Mouse (Mus musculus) midbrain, embryonic 13.5 days (tissue): ENCODE data around the gene Nobox. TPM values are rescaled to one million over a fixed set of nuclear protein-coding genes. Genes with fewer than 3 reads are reported as not detected.

Experiments
- ATAC-seq: fragments of 200-750 bp; cut with Nextera tagmentation; 2 replicates; pipeline ENCODE4 v1.8.0; 2017; ENCODE audit warnings: mild to moderate bottlenecking, moderate TSS enrichment, moderate library complexity
- H3K27ac ChIP-seq: fragments of 300-500 bp; sonication (generic); 2 replicates; pipeline ENCODE4 v1.5.1; 2015; ENCODE audit warnings: inconsistent platforms, mild to moderate bottlenecking, moderate library complexity
- H3K27me3 ChIP-seq: fragments of 300-500 bp; sonication (generic); 2 replicates; pipeline ENCODE4 v1.6.1; 2015; ENCODE audit warnings: mild to moderate bottlenecking, inconsistent platforms
- H3K36me3 ChIP-seq: fragments of 300-500 bp; sonication (generic); 2 replicates; pipeline ENCODE4 v1.6.1; 2015; ENCODE audit warnings: mild to moderate bottlenecking, inconsistent platforms
- H3K4me1 ChIP-seq: fragments of 300-500 bp; sonication (generic); replicated peaks from 2 replicates; pipeline ENCODE4 v1.6.1; 2015; ENCODE audit warnings: inconsistent platforms
- H3K4me2 ChIP-seq: fragments of 300-500 bp; sonication (generic); replicated peaks from 2 replicates; pipeline ENCODE4 v1.6.1; 2015; ENCODE audit warnings: moderate library complexity, mild to moderate bottlenecking, inconsistent platforms
- H3K4me3 ChIP-seq: fragments of 300-500 bp; sonication (generic); replicated peaks from 2 replicates; pipeline ENCODE4 v1.5.1; 2015; ENCODE audit warnings: mild to moderate bottlenecking, inconsistent platforms
- H3K9ac ChIP-seq: fragments of 300-500 bp; sonication (generic); replicated peaks from 2 replicates; pipeline ENCODE4 v1.6.1; 2015; ENCODE audit warnings: mild to moderate bottlenecking, inconsistent platforms
- H3K9me3 ChIP-seq: fragments of 300-500 bp; sonication (generic); 2 replicates; pipeline ENCODE4 v1.6.1; 2016; ENCODE audit warnings: mild to moderate bottlenecking, inconsistent platforms
- WGBS: fragments of 180-500 bp; shearing (Covaris S2); methylation state at CpG from one replicate; pipeline ENCODE4 v1.1.7; 2015; 5-methylcytosine and 5-hydroxymethylcytosine counted together
- polyA plus RNA-seq: library from polyadenylated mRNA; unstranded; fragments of >200 nt; fragmentation: Nextera tagmentation; extraction: Ambion mirVana; gene quantifications from 2 replicates; pipeline ENCODE4 v1.2.1, GENCODE M21; 2015

Gene Nobox
- not detected in 2 replicates for polyA plus RNA-seq

- H3K4me1 ChIP-seq, result peaks cover 11% of the 10 kb centered on the region
- no peaks in the 10 kb centered on the region for H3K27me3 ChIP-seq
- H3K27ac ChIP-seq, result no peak within 1 kb of the TSS
- no peaks in the 10 kb centered on the region for H3K9me3 ChIP-seq
- H3K36me3 ChIP-seq, result no peaks in the 10 kb centered on the region
- no peak within 1 kb of the TSS for H3K4me3 ChIP-seq
- no peak for ATAC-seq
- no peak within 1 kb of the TSS for H3K9ac ChIP-seq
- WGBS, result 66% methylated on average over 16 of the region's 16 CpGs
- H3K4me2 ChIP-seq, result no peak within 1 kb of the TSS
Observed at GRCm38 (mm10) chr6:43309454-43309853, at the start of gene Nobox. Gene Nobox, minus strand, starts transcription at chr6:43309554.

GRCm38 (mm10) chr6:43354562-43355241, 45.3 kb upstream of the Nobox start:
- Histone ChIP-seq H3K27ac (no peak overlapping the region), H3K4me2 (no peak overlapping the region), H3K36me3 (no peaks in the 10 kb centered on the region), H3K9ac (no peak overlapping the region), H3K9me3 (no peaks in the 10 kb centered on the region), H3K4me3 (no peak overlapping the region), H3K27me3 (no peaks in the 10 kb centered on the region), H3K4me1 (no peaks in the 10 kb centered on the region)
- ATAC-seq, result peak; percentile 60; the same call in 1 of the 2 replicates
- 72% methylated on average over 9 of the region's 9 CpGs for WGBS

GRCm38 (mm10) chr6:43353446-43353845, 44.1 kb upstream of the Nobox start:
- Histone ChIP-seq H3K36me3 (no peaks in the 10 kb centered on the region), H3K4me1 (no peaks in the 10 kb centered on the region), H3K27ac (no peak overlapping the region), H3K4me3 (no peak overlapping the region), H3K27me3 (no peaks in the 10 kb centered on the region), H3K4me2 (no peak overlapping the region), H3K9ac (no peak overlapping the region), H3K9me3 (no peaks in the 10 kb centered on the region)
- 94% methylated on average over 4 of the region's 4 CpGs for WGBS
- ATAC-seq, result no peak

GRCm38 (mm10) chr6:43349083-43349482, 39.7 kb upstream of the Nobox start:
- no peaks in the 10 kb centered on the region for H3K4me1 ChIP-seq
- no peak overlapping the region for H3K4me2 ChIP-seq
- H3K36me3 ChIP-seq, result no peaks in the 10 kb centered on the region
- no peaks in the 10 kb centered on the region for H3K27me3 ChIP-seq
- no peak overlapping the region for H3K9ac ChIP-seq
- ATAC-seq, result no peak
- 76% methylated on average over 4 of the region's 4 CpGs for WGBS
- H3K27ac ChIP-seq, result no peak overlapping the region
- H3K9me3 ChIP-seq, result no peaks in the 10 kb centered on the region
- H3K4me3 ChIP-seq, result no peak overlapping the region

- no peaks in the 10 kb centered on the region for H3K36me3 ChIP-seq
- H3K9ac ChIP-seq, result no peak overlapping the region
- WGBS, result 98% methylated on average over 1 of the region's 1 CpGs
- H3K9me3 ChIP-seq, result no peaks in the 10 kb centered on the region
- H3K4me3 ChIP-seq, result no peak overlapping the region
- no peak for ATAC-seq
- H3K27ac ChIP-seq, result no peak overlapping the region
- no peaks in the 10 kb centered on the region for H3K27me3 ChIP-seq
- H3K4me2 ChIP-seq, result no peak overlapping the region
- no peaks in the 10 kb centered on the region for H3K4me1 ChIP-seq
Observed at GRCm38 (mm10) chr6:43347637-43348036, 38.3 kb upstream of the Nobox start.

- H3K27me3 ChIP-seq, result no peaks in the 10 kb centered on the region
- no peak overlapping the region for H3K9ac ChIP-seq
- no peak overlapping the region for H3K27ac ChIP-seq
- no peaks in the 10 kb centered on the region for H3K36me3 ChIP-seq
- 0 out of 2 replicates have a peak, but pooled peaks cover 2% of the 10 kb centered on the region for H3K4me1 ChIP-seq
- H3K4me2 ChIP-seq, result no peak overlapping the region
- H3K4me3 ChIP-seq, result no peak overlapping the region
- 89% methylated on average over 1 of the region's 1 CpGs for WGBS
- H3K9me3 ChIP-seq, result no peaks in the 10 kb centered on the region
- no peak for ATAC-seq
Observed at GRCm38 (mm10) chr6:43343006-43343405, 33.7 kb upstream of the Nobox start.

- Histone ChIP-seq H3K9me3 (no peaks in the 10 kb centered on the region), H3K4me3 (no peak overlapping the region), H3K4me2 (no peak overlapping the region), H3K36me3 (no peaks in the 10 kb centered on the region), H3K27ac (no peak overlapping the region), H3K9ac (no peak overlapping the region), H3K27me3 (no peaks in the 10 kb centered on the region), H3K4me1 (peaks cover 6% of the 10 kb centered on the region; the same call in 1 of the 2 replicates)
- no peak for ATAC-seq
- 76% methylated on average over 2 of the region's 2 CpGs for WGBS
Observed at GRCm38 (mm10) chr6:43342386-43342785, 33.0 kb upstream of the Nobox start.

GRCm38 (mm10) chr6:43338804-43339203, 29.4 kb upstream of the Nobox start:
- H3K4me1 ChIP-seq, result peaks cover 10% of the 10 kb centered on the region; the same call in 1 of the 2 replicates
- H3K9ac ChIP-seq, result no peak overlapping the region
- no peak overlapping the region for H3K4me2 ChIP-seq
- H3K27me3 ChIP-seq, result no peaks in the 10 kb centered on the region
- no peaks in the 10 kb centered on the region for H3K36me3 ChIP-seq
- H3K9me3 ChIP-seq, result no peaks in the 10 kb centered on the region
- 71% methylated on average over 2 of the region's 2 CpGs for WGBS
- H3K4me3 ChIP-seq, result no peak overlapping the region
- no peak for ATAC-seq
- no peak overlapping the region for H3K27ac ChIP-seq

- H3K9me3 ChIP-seq, result no peaks in the 10 kb centered on the region
- WGBS, result 52% methylated on average over 10 of the region's 10 CpGs
- ATAC-seq, result peak; percentile 77
- peaks cover 10% of the 10 kb centered on the region; the same call in 1 of the 2 replicates for H3K4me1 ChIP-seq
- H3K4me3 ChIP-seq, result no peak overlapping the region
- no peak overlapping the region for H3K4me2 ChIP-seq
- no peaks in the 10 kb centered on the region for H3K27me3 ChIP-seq
- no peak overlapping the region for H3K27ac ChIP-seq
- no peaks in the 10 kb centered on the region for H3K36me3 ChIP-seq
- no peak overlapping the region for H3K9ac ChIP-seq
Observed at GRCm38 (mm10) chr6:43337491-43337961, 28.2 kb upstream of the Nobox start.

- H3K9ac ChIP-seq, result no peak overlapping the region
- no peak overlapping the region for H3K27ac ChIP-seq
- 87% methylated on average over 3 of the region's 3 CpGs for WGBS
- H3K36me3 ChIP-seq, result no peaks in the 10 kb centered on the region
- ATAC-seq, result peak; percentile 46
- H3K4me3 ChIP-seq, result no peak overlapping the region
- H3K9me3 ChIP-seq, result no peaks in the 10 kb centered on the region
- no peaks in the 10 kb centered on the region for H3K27me3 ChIP-seq
- H3K4me2 ChIP-seq, result no peak overlapping the region
- H3K4me1 ChIP-seq, result peaks cover 10% of the 10 kb centered on the region; the same call in 1 of the 2 replicates
Observed at GRCm38 (mm10) chr6:43335619-43336234, 26.4 kb upstream of the Nobox start.

- Histone ChIP-seq H3K9me3 (no peaks in the 10 kb centered on the region), H3K27ac (no peak overlapping the region), H3K36me3 (no peaks in the 10 kb centered on the region), H3K4me1 (peaks cover 8% of the 10 kb centered on the region; the same call in 1 of the 2 replicates), H3K27me3 (no peaks in the 10 kb centered on the region), H3K4me2 (no peak overlapping the region), H3K4me3 (no peak overlapping the region), H3K9ac (no peak overlapping the region)
- 67% methylated on average over 4 of the region's 4 CpGs for WGBS
- peak; percentile 38; the same call in 1 of the 2 replicates for ATAC-seq
Observed at GRCm38 (mm10) chr6:43333479-43333878, 24.1 kb upstream of the Nobox start.

GRCm38 (mm10) chr6:43312961-43313656, 3.8 kb upstream of the Nobox start:
- WGBS, result 40% methylated on average over 8 of the region's 8 CpGs
- Histone ChIP-seq H3K9me3 (no peaks in the 10 kb centered on the region), H3K4me2 (no peak overlapping the region), H3K36me3 (no peaks in the 10 kb centered on the region), H3K4me1 (peaks cover 11% of the 10 kb centered on the region), H3K9ac (no peak overlapping the region), H3K4me3 (no peak overlapping the region), H3K27me3 (no peaks in the 10 kb centered on the region), H3K27ac (peak overlapping the region; percentile 79)
- ATAC-seq, result peak; percentile 92
